Mouse (Mus musculus) CH12.LX (cell line): ENCODE data around the gene Skap2.

Experiments used
- CTCF ChIP-seq, 2 experiments: IDR thresholded peaks in 1 of 2; conservative IDR thresholded peaks in 1 of 2; 2 replicates each; pipeline ENCODE4 v1.5.1; 2011 to 2012; ENCODE audit warnings: low read depth in 2 of 2, low read length in 2 of 2, improper control_type of control experiment in 1 of 2, inconsistent platforms in 1 of 2, mild to moderate bottlenecking in 1 of 2, moderate library complexity in 1 of 2
- E2F4 ChIP-seq: IDR thresholded peaks from 2 replicates; pipeline ENCODE4 v1.6.1; 2011; ENCODE audit warnings: low read depth, low read length, improper control_type of control experiment; ENCODE audit not compliant: insufficient replicate concordance
- ELF1 ChIP-seq: IDR thresholded peaks from 2 replicates; pipeline ENCODE4 v1.6.1; 2014; ENCODE audit warnings: low read depth, mild to moderate bottlenecking, inconsistent platforms, low read length, improper control_type of control experiment
- ETS1 ChIP-seq: conservative IDR thresholded peaks from 2 replicates; pipeline ENCODE4 v1.6.1; 2012; ENCODE audit warnings: low read depth, mild to moderate bottlenecking, inconsistent platforms, low read length, improper control_type of control experiment, moderate library complexity
- MAX ChIP-seq: IDR thresholded peaks from 2 replicates; pipeline ENCODE4 v1.6.1; 2011; ENCODE audit warnings: low read length, improper control_type of control experiment
- MXI1 ChIP-seq: IDR thresholded peaks from 2 replicates; pipeline ENCODE4 v1.6.1; 2011; ENCODE audit warnings: mild to moderate bottlenecking, low read depth, low read length, improper control_type of control experiment
- NELFE ChIP-seq: IDR thresholded peaks from 2 replicates; pipeline ENCODE4 v1.6.1; 2011; ENCODE audit warnings: low read depth, low read length, improper control_type of control experiment
- POLR2A ChIP-seq: IDR thresholded peaks from 2 replicates; pipeline ENCODE4 v1.6.1; 2011; ENCODE audit warnings: low read depth, mild to moderate bottlenecking, improper control_type of control experiment, low read length
- TCF12 ChIP-seq: IDR thresholded peaks from 2 replicates; pipeline ENCODE4 v1.6.1; 2014; ENCODE audit warnings: low read depth, mild to moderate bottlenecking, inconsistent platforms, low read length, improper control_type of control experiment
- UBTF ChIP-seq: IDR thresholded peaks from 2 replicates; pipeline ENCODE4 v1.6.1; 2012; ENCODE audit warnings: low read depth, mild to moderate bottlenecking, inconsistent platforms, low read length, improper control_type of control experiment, moderate library complexity
- USF1 ChIP-seq: IDR thresholded peaks from 2 replicates; pipeline ENCODE4 v1.6.1; 2014; ENCODE audit warnings: low read depth, mild to moderate bottlenecking, inconsistent platforms, low read length, improper control_type of control experiment

- TF ChIP-seq MXI1 (no peak), ELF1 (no peak), CTCF (conservative IDR thresholded peaks at IDR 0.05 in 1 of 2, IDR thresholded peaks at IDR 0.05 in 1 of 2; ENCODE audit: low read depth in 2 of 2, low read length in 2 of 2) (no peak), MAX (no peak), POLR2A (no peak), NELFE (no peak), TCF12 (no peak), UBTF (no peak), E2F4 (no peak), ETS1 (no peak), USF1 (no peak)
Measured at GRCm38 (mm10) chr6:52020276-52020675, 7.9 kb upstream of the Skap2 start.
